Mouse (Mus musculus): ENCODE results near the gene Rhobtb1. TPM values are rescaled to one million over a fixed set of nuclear protein-coding genes. Genes with fewer than 3 reads are reported as not detected.
A peak's percentile ranks its signal among the peaks of the same experiment; 100 is the strongest.

The Rhobtb1 gene
- polyA plus RNA-seq, 1 experiment from 2014 or later: 14.0 TPM

GRCm38 (mm10) chr10:69307067-69307466, 155.8 kb downstream of the Rhobtb1 start:
- Histone ChIP-seq H3K27me3 (ENCODE audit: poor library complexity, severe bottlenecking) (no peaks in the 10 kb centered on the region), H3K4me3 (no peak overlapping the region), H3K9me3 (no peaks in the 10 kb centered on the region), H3K4me1 (no peaks in the 10 kb centered on the region; the same call in 1 of the 2 replicates), H3K27ac (no peak overlapping the region), H3K36me3 (replicated peaks) (no peaks in the 10 kb centered on the region)
- 51% methylated on average over 5 of the region's 5 CpGs for WGBS
- peak; percentile 57 for DNase-seq (ENCODE audit: extremely low spot score, low spot score)

- Histone ChIP-seq H3K4me1 (no peaks in the 10 kb centered on the region; the same call in 1 of the 2 replicates), H3K4me3 (no peak overlapping the region), H3K9me3 (no peaks in the 10 kb centered on the region), H3K27me3 (ENCODE audit: poor library complexity, severe bottlenecking) (no peaks in the 10 kb centered on the region), H3K36me3 (replicated peaks) (no peaks in the 10 kb centered on the region), H3K27ac (no peak overlapping the region)
- DNase-seq (ENCODE audit: extremely low spot score, low spot score): no peak
- WGBS: 82% methylated on average over 5 of the region's 5 CpGs
Measured at GRCm38 (mm10) chr10:69309109-69309508, 157.9 kb downstream of the Rhobtb1 start.

- no peaks in the 10 kb centered on the region for H3K9me3 ChIP-seq
- H3K36me3 ChIP-seq (replicated peaks): no peaks in the 10 kb centered on the region
- no peak overlapping the region for H3K4me3 ChIP-seq
- no peak for DNase-seq (ENCODE audit: extremely low spot score, low spot score)
- WGBS: 87% methylated on average over 16 of the region's 16 CpGs
- H3K27me3 ChIP-seq (ENCODE audit: poor library complexity, severe bottlenecking): no peaks in the 10 kb centered on the region
- H3K27ac ChIP-seq: no peak overlapping the region
- H3K4me1 ChIP-seq: no peaks in the 10 kb centered on the region
Measured at GRCm38 (mm10) chr10:69311867-69312266, 160.6 kb downstream of the Rhobtb1 start.

- Histone ChIP-seq H3K36me3 (replicated peaks) (no peaks in the 10 kb centered on the region), H3K9me3 (no peaks in the 10 kb centered on the region), H3K27ac (no peak overlapping the region), H3K4me1 (no peaks in the 10 kb centered on the region), H3K27me3 (ENCODE audit: poor library complexity, severe bottlenecking) (no peaks in the 10 kb centered on the region), H3K4me3 (no peak overlapping the region)
- WGBS: 88% methylated on average over 8 of the region's 8 CpGs
- no peak for DNase-seq (ENCODE audit: extremely low spot score, low spot score)
Measured at GRCm38 (mm10) chr10:69313944-69314343, 162.7 kb downstream of the Rhobtb1 start.

- no peak for DNase-seq (ENCODE audit: extremely low spot score, low spot score)
- Histone ChIP-seq H3K36me3 (replicated peaks) (no peaks in the 10 kb centered on the region), H3K4me1 (no peaks in the 10 kb centered on the region), H3K27ac (no peak overlapping the region), H3K9me3 (no peaks in the 10 kb centered on the region), H3K27me3 (ENCODE audit: poor library complexity, severe bottlenecking) (no peaks in the 10 kb centered on the region), H3K4me3 (no peak overlapping the region)
- 89% methylated on average over 11 of the region's 11 CpGs for WGBS
Measured at GRCm38 (mm10) chr10:69318514-69318913, 167.3 kb downstream of the Rhobtb1 start.

GRCm38 (mm10) chr10:69320667-69321518, 169.7 kb downstream of the Rhobtb1 start:
- no peaks in the 10 kb centered on the region for H3K4me1 ChIP-seq
- peak; percentile 75 for DNase-seq (ENCODE audit: extremely low spot score, low spot score)
- WGBS: 49% methylated on average over 21 of the region's 21 CpGs
- H3K27ac ChIP-seq: no peak overlapping the region
- no peak overlapping the region for H3K4me3 ChIP-seq
- H3K27me3 ChIP-seq (ENCODE audit: poor library complexity, severe bottlenecking): no peaks in the 10 kb centered on the region
- H3K36me3 ChIP-seq (replicated peaks): no peaks in the 10 kb centered on the region
- H3K9me3 ChIP-seq: no peaks in the 10 kb centered on the region

GRCm38 (mm10) chr10:69321519-69322035, 170.3 kb downstream of the Rhobtb1 start:
- H3K4me1 ChIP-seq: no peaks in the 10 kb centered on the region
- no peaks in the 10 kb centered on the region for H3K27me3 ChIP-seq (ENCODE audit: poor library complexity, severe bottlenecking)
- no peak for DNase-seq (ENCODE audit: extremely low spot score, low spot score)
- H3K27ac ChIP-seq: no peak overlapping the region
- 59% methylated on average over 15 of the region's 15 CpGs for WGBS
- H3K4me3 ChIP-seq: no peak overlapping the region
- no peaks in the 10 kb centered on the region for H3K9me3 ChIP-seq
- H3K36me3 ChIP-seq (replicated peaks): no peaks in the 10 kb centered on the region

- Histone ChIP-seq H3K27me3 (ENCODE audit: poor library complexity, severe bottlenecking) (no peaks in the 10 kb centered on the region), H3K9me3 (no peaks in the 10 kb centered on the region), H3K36me3 (replicated peaks) (no peaks in the 10 kb centered on the region), H3K27ac (no peak overlapping the region), H3K4me1 (no peaks in the 10 kb centered on the region), H3K4me3 (no peak overlapping the region)
- WGBS: 88% methylated on average over 13 of the region's 13 CpGs
- DNase-seq (ENCODE audit: extremely low spot score, low spot score): no peak
Measured at GRCm38 (mm10) chr10:69323986-69324385, 172.8 kb downstream of the Rhobtb1 start.

- Histone ChIP-seq H3K9me3 (no peaks in the 10 kb centered on the region), H3K27me3 (ENCODE audit: poor library complexity, severe bottlenecking) (no peaks in the 10 kb centered on the region), H3K4me3 (no peak overlapping the region), H3K4me1 (no peaks in the 10 kb centered on the region), H3K27ac (no peak overlapping the region), H3K36me3 (replicated peaks) (no peaks in the 10 kb centered on the region)
- WGBS: 91% methylated on average over 7 of the region's 7 CpGs
- no peak for DNase-seq (ENCODE audit: extremely low spot score, low spot score)
Measured at GRCm38 (mm10) chr10:69324816-69325215, 173.6 kb downstream of the Rhobtb1 start.

GRCm38 (mm10) chr10:69326433-69326832, 175.2 kb downstream of the Rhobtb1 start:
- H3K4me1 ChIP-seq: no peaks in the 10 kb centered on the region
- no peaks in the 10 kb centered on the region for H3K27me3 ChIP-seq (ENCODE audit: poor library complexity, severe bottlenecking)
- H3K27ac ChIP-seq: no peak overlapping the region
- 98% methylated on average over 3 of the region's 3 CpGs for WGBS
- no peak for DNase-seq (ENCODE audit: extremely low spot score, low spot score)
- no peaks in the 10 kb centered on the region for H3K36me3 ChIP-seq (replicated peaks)
- H3K4me3 ChIP-seq: no peak overlapping the region
- no peaks in the 10 kb centered on the region for H3K9me3 ChIP-seq

- Histone ChIP-seq H3K27ac (no peak overlapping the region), H3K36me3 (replicated peaks) (no peaks in the 10 kb centered on the region), H3K4me1 (no peaks in the 10 kb centered on the region), H3K9me3 (no peaks in the 10 kb centered on the region), H3K27me3 (ENCODE audit: poor library complexity, severe bottlenecking) (no peaks in the 10 kb centered on the region), H3K4me3 (no peak overlapping the region)
- no peak for DNase-seq (ENCODE audit: extremely low spot score, low spot score)
- 72% methylated on average over 8 of the region's 8 CpGs for WGBS
Measured at GRCm38 (mm10) chr10:69327362-69327761, 176.1 kb downstream of the Rhobtb1 start.

GRCm38 (mm10) chr10:69328029-69328655, 176.9 kb downstream of the Rhobtb1 start:
- Histone ChIP-seq H3K27me3 (ENCODE audit: poor library complexity, severe bottlenecking) (no peaks in the 10 kb centered on the region), H3K27ac (no peak overlapping the region), H3K9me3 (no peaks in the 10 kb centered on the region), H3K36me3 (replicated peaks) (peaks cover 4% of the 10 kb centered on the region), H3K4me1 (no peaks in the 10 kb centered on the region), H3K4me3 (no peak overlapping the region)
- DNase-seq (ENCODE audit: extremely low spot score, low spot score): no peak
- 93% methylated on average over 12 of the region's 12 CpGs for WGBS

GRCm38 (mm10) chr10:69328656-69329046, 177.4 kb downstream of the Rhobtb1 start:
- no peaks in the 10 kb centered on the region for H3K27me3 ChIP-seq (ENCODE audit: poor library complexity, severe bottlenecking)
- H3K4me3 ChIP-seq: no peak overlapping the region
- H3K36me3 ChIP-seq (replicated peaks): peaks cover 8% of the 10 kb centered on the region
- H3K27ac ChIP-seq: no peak overlapping the region
- H3K9me3 ChIP-seq: no peaks in the 10 kb centered on the region
- WGBS: 83% methylated on average over 4 of the region's 4 CpGs
- DNase-seq (ENCODE audit: extremely low spot score, low spot score): no peak
- no peaks in the 10 kb centered on the region for H3K4me1 ChIP-seq

All from forebrain, embryonic 10.5 days (tissue).